Mouse (Mus musculus) myocyte (in vitro differentiated cells): ENCODE measurements around the gene Ephb4. TPM values are rescaled to one million over a fixed set of nuclear protein-coding genes. Genes with fewer than 3 reads are reported as not detected.
A peak's percentile ranks its signal among the peaks of the same experiment; 100 is the strongest.

Experiments
- H3K27me3 ChIP-seq: one replicate; pipeline ENCODE4 v1.6.1; 2011; ENCODE audit not compliant: control insufficient read depth, insufficient read depth, insufficient read length
- H3K36me3 ChIP-seq: one replicate; pipeline ENCODE4 v1.6.1; 2011; ENCODE audit not compliant: control insufficient read depth, insufficient read depth
- H3K4me2 ChIP-seq: one replicate; pipeline ENCODE4 v1.6.1; 2011; ENCODE audit warnings: low read depth, control low read depth
- H3K4me3 ChIP-seq: one replicate; pipeline ENCODE4 v1.5.1; 2011; ENCODE audit warnings: mild to moderate bottlenecking, control low read depth, moderate library complexity
- H3K79me2 ChIP-seq: one replicate; pipeline ENCODE4 v1.6.1; 2011; ENCODE audit not compliant: control insufficient read depth, insufficient read depth
- H3ac ChIP-seq: one replicate; pipeline ENCODE4 v1.6.1; 2011; ENCODE audit not compliant: control insufficient read depth, insufficient read length
- CEBPB ChIP-seq: IDR thresholded peaks from 2 replicates; pipeline ENCODE4 v1.6.1; 2011; ENCODE audit warnings: mild to moderate bottlenecking, moderate library complexity; ENCODE audit not compliant: poor library complexity, insufficient read depth, severe bottlenecking
- E2F4 ChIP-seq: IDR thresholded peaks from one replicate; pipeline ENCODE4 v1.6.1; 2011; ENCODE audit warnings: mild to moderate bottlenecking, control low read depth, moderate library complexity; ENCODE audit not compliant: insufficient read depth
- MAX ChIP-seq: IDR thresholded peaks from one replicate; pipeline ENCODE4 v1.6.1; 2011; ENCODE audit warnings: low read depth, mild to moderate bottlenecking, control low read depth
- MYOD1 ChIP-seq, 3 experiments: IDR thresholded peaks; one replicate each; pipeline ENCODE4 v1.6.1; 2011; ENCODE audit warnings: control low read depth in 2 of 3, low read depth in 2 of 3, mild to moderate bottlenecking in 2 of 3, moderate library complexity in 1 of 3; ENCODE audit not compliant: insufficient read length in 2 of 3, control insufficient read depth in 1 of 3
- MYOG ChIP-seq, 3 experiments: IDR thresholded peaks; one replicate each; pipeline ENCODE4 v1.6.1; 2011; ENCODE audit warnings: control low read depth in 2 of 3, low read depth in 2 of 3, mild to moderate bottlenecking in 2 of 3; ENCODE audit not compliant: insufficient read length in 2 of 3, control insufficient read depth in 1 of 3, insufficient read depth in 1 of 3
- POLR2A ChIP-seq: IDR thresholded peaks from one replicate; pipeline ENCODE4 v1.6.1; 2011; ENCODE audit warnings: low read depth, mild to moderate bottlenecking, control low read depth, moderate library complexity; ENCODE audit not compliant: insufficient read length
- POLR2AphosphoS2 ChIP-seq: IDR thresholded peaks from one replicate; pipeline ENCODE4 v1.6.1; 2011; ENCODE audit warnings: low read depth, control low read depth; ENCODE audit not compliant: insufficient read length
- REST ChIP-seq: IDR thresholded peaks from one replicate; pipeline ENCODE4 v1.6.1; 2011; ENCODE audit warnings: mild to moderate bottlenecking, control low read depth, moderate library complexity; ENCODE audit not compliant: insufficient read depth, insufficient read length
- SRF ChIP-seq: IDR thresholded peaks from one replicate; pipeline ENCODE4 v1.6.1; 2011; ENCODE audit warnings: low read depth; ENCODE audit not compliant: control insufficient read depth, insufficient read length
- TCF12 ChIP-seq: IDR thresholded peaks from one replicate; pipeline ENCODE4 v1.6.1; 2011; ENCODE audit warnings: mild to moderate bottlenecking, control low read depth; ENCODE audit not compliant: poor library complexity, insufficient read depth, severe bottlenecking
- TCF3 ChIP-seq: IDR thresholded peaks from one replicate; pipeline ENCODE4 v1.6.1; 2011; ENCODE audit warnings: low read depth, control low read depth; ENCODE audit not compliant: insufficient read length
- USF1 ChIP-seq: IDR thresholded peaks from one replicate; pipeline ENCODE4 v1.6.1; 2011; ENCODE audit warnings: low read depth, mild to moderate bottlenecking, control low read depth, moderate library complexity
- polyA plus RNA-seq: library from polyadenylated mRNA; unstranded; fragments of >200 nt; fragmentation: generic; extraction: Trizol; gene quantifications from one replicate; pipeline ENCODE4 v1.2.1, GENCODE M21; 2012; ENCODE audit warnings: missing spikeins

Ephb4 gene
- polyA plus RNA-seq, 1 experiment, result 17.8 TPM

- Histone ChIP-seq H3K4me3 (no peak overlapping the region), H3K36me3 (no peaks in the 10 kb centered on the region), H3K4me2 (no peak overlapping the region), H3ac (no peak overlapping the region), H3K27me3 (no peaks in the 10 kb centered on the region), H3K79me2 (no peaks in the 10 kb centered on the region)
- no peak for TF ChIP-seq E2F4
- no peak for TF ChIP-seq CEBPB
- TF ChIP-seq POLR2A, result no peak
- TF ChIP-seq TCF12, result no peak
- no peak for TF ChIP-seq MAX
- no peak for TF ChIP-seq MYOG (IDR thresholded peaks at IDR 0.05; ENCODE audit: control insufficient read depth in 1 of 3, insufficient read depth in 1 of 3, insufficient read length in 2 of 3, low read depth in 2 of 3)
- no peak for TF ChIP-seq SRF
- TF ChIP-seq POLR2AphosphoS2, result no peak
- no peak for TF ChIP-seq USF1
- TF ChIP-seq REST, result no peak
- TF ChIP-seq TCF3, result no peak
- TF ChIP-seq MYOD1 (IDR thresholded peaks at IDR 0.05; ENCODE audit: control insufficient read depth in 1 of 3, insufficient read length in 2 of 3, low read depth in 2 of 3), result no peak
These were observed 26.3 kb downstream of the Ephb4 start for GRCm38 (mm10) chr5:137376198-137376597.

GRCm38 (mm10) chr5:137376722-137377121 lies 26.8 kb downstream of the Ephb4 start:
- TF ChIP-seq MYOG (IDR thresholded peaks at IDR 0.05; ENCODE audit: control insufficient read depth in 1 of 3, insufficient read depth in 1 of 3, insufficient read length in 2 of 3, low read depth in 2 of 3), result no peak
- no peak for TF ChIP-seq CEBPB
- Histone ChIP-seq H3K4me2 (no peak overlapping the region), H3ac (no peak overlapping the region), H3K79me2 (no peaks in the 10 kb centered on the region), H3K36me3 (no peaks in the 10 kb centered on the region), H3K4me3 (no peak overlapping the region), H3K27me3 (no peaks in the 10 kb centered on the region)

GRCm38 (mm10) chr5:137377176-137377575 lies 27.3 kb downstream of the Ephb4 start:
- Histone ChIP-seq H3K27me3 (no peaks in the 10 kb centered on the region), H3ac (no peak overlapping the region), H3K4me3 (no peak overlapping the region), H3K79me2 (no peaks in the 10 kb centered on the region), H3K36me3 (no peaks in the 10 kb centered on the region), H3K4me2 (no peak overlapping the region)
- TF ChIP-seq POLR2AphosphoS2 (peak; percentile 45), MYOD1 (IDR thresholded peaks at IDR 0.05; ENCODE audit: control insufficient read depth in 1 of 3, insufficient read length in 2 of 3, low read depth in 2 of 3) (no peak)

DNA sequence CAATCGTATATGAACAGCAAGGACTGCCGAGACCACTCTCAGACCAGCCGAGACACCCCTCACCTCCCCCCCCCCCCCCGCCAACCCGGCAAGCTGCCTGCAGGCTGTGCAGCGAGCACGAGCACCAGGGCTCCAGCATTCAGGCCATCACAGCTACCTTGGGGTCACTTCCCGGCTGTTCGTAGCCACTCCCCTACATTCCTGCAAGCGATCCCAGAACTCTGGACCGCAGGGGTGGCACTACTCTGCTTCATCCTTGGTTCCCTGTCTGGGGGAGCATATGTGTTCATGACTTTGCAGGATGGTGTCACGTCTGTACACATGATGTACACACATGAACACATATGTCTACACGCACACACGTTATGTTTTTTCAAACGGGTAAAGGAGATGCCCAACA lies 27.7 kb downstream of the Ephb4 start:
- Histone ChIP-seq H3K79me2 (no peaks in the 10 kb centered on the region), H3K36me3 (no peaks in the 10 kb centered on the region), H3K4me2 (no peak overlapping the region), H3ac (no peak overlapping the region), H3K27me3 (no peaks in the 10 kb centered on the region), H3K4me3 (no peak overlapping the region)
- TF ChIP-seq CEBPB (no peak), TCF12 (no peak), REST (no peak), MYOD1 (IDR thresholded peaks at IDR 0.05; ENCODE audit: control insufficient read depth in 1 of 3, insufficient read length in 2 of 3, low read depth in 2 of 3) (no peak), POLR2A (no peak), MAX (no peak), USF1 (no peak), POLR2AphosphoS2 (no peak), TCF3 (no peak), SRF (no peak), MYOG (IDR thresholded peaks at IDR 0.05; ENCODE audit: control insufficient read depth in 1 of 3, insufficient read depth in 1 of 3, insufficient read length in 2 of 3, low read depth in 2 of 3) (no peak), E2F4 (no peak)

DNA sequence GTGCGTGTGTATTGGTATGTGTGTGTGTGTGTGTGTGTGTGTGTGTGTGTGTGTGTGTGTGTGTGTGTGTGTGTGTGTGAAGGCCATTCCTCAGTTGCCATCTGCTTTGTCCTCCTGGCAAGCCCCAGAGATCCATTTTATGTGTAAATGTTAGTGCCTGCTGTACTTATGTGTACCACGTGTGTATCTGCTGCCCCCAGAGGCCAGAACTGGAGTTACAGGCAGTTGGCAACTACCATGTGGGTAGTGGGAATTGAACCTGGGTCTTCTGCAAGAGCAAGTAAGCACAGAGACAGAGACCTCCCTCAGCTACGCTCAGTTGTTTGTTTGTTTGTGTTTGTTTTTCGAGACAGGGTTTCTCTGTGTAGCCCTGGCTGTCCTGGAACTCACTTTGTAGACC lies 31.2 kb downstream of the Ephb4 start:
- Histone ChIP-seq H3K4me2 (no peak overlapping the region), H3K4me3 (no peak overlapping the region), H3K79me2 (no peaks in the 10 kb centered on the region), H3K27me3 (peaks cover 17% of the 10 kb centered on the region), H3K36me3 (no peaks in the 10 kb centered on the region), H3ac (no peak overlapping the region)
- TF ChIP-seq POLR2AphosphoS2 (no peak), USF1 (peak; percentile 66)

- TF ChIP-seq CEBPB (no peak), USF1 (no peak), E2F4 (no peak), POLR2AphosphoS2 (no peak), MYOG (IDR thresholded peaks at IDR 0.05; ENCODE audit: control insufficient read depth in 1 of 3, insufficient read depth in 1 of 3, insufficient read length in 2 of 3, low read depth in 2 of 3) (no peak), TCF12 (no peak), POLR2A (no peak), MYOD1 (IDR thresholded peaks at IDR 0.05; ENCODE audit: control insufficient read depth in 1 of 3, insufficient read length in 2 of 3, low read depth in 2 of 3) (no peak), TCF3 (no peak), MAX (no peak), REST (no peak), SRF (no peak)
- Histone ChIP-seq H3ac (no peak overlapping the region), H3K79me2 (no peaks in the 10 kb centered on the region), H3K36me3 (no peaks in the 10 kb centered on the region), H3K4me3 (no peak overlapping the region), H3K4me2 (no peak overlapping the region), H3K27me3 (peaks cover 17% of the 10 kb centered on the region)
These were observed 33.5 kb downstream of the Ephb4 start for GRCm38 (mm10) chr5:137383441-137383840.
